Mouse (Mus musculus): Measurements from ENCODE around the gene Muc2.
A peak's percentile ranks its signal among the peaks of the same experiment; 100 is the strongest.
"Not testable (repeated sequence)": the region's sequence is repeated elsewhere in the genome, so short reads cannot be mapped to it uniquely, and the experiment has no call there.

Muc2 gene

GRCm38 (mm10) chr7:141690040-141690439 is at the start of gene Muc2:
Gene Muc2, plus strand, starts transcription at chr7:141690340.
- DNase-seq (ENCODE audit: inconsistent ontology term) = no peak

GRCm38 (mm10) chr7:141642375-141642774 is 47.8 kb upstream of the Muc2 start:
- no peak for DNase-seq (ENCODE audit: inconsistent ontology term)

GRCm38 (mm10) chr7:141643160-141643559 is 47.0 kb upstream of the Muc2 start:
- no peak for DNase-seq (ENCODE audit: inconsistent ontology term)

- no peak for DNase-seq (ENCODE audit: inconsistent ontology term)
Observed at GRCm38 (mm10) chr7:141647083-141647482, 43.1 kb upstream of the Muc2 start.

GRCm38 (mm10) chr7:141647815-141648214 is 42.3 kb upstream of the Muc2 start:
- no peak for DNase-seq (ENCODE audit: inconsistent ontology term)

DNA sequence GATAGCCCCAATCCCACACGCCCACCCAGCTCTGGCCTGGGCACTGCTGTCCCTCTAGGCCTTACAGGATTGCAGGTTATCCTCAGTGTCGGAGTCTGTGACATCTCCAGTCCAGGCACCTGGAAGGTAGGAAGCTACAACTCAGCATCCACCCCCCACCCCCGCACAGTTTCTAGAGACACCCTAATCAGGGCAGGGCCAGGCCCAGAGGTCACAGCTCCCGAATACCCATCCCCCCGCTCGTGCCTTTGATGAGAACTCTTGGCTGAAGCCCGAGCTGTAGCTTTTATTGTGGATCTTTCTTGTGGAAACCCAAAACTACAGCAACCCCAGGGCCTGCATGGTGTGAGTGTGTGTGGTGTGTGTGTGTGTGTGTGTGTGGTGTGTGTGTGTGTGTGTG is 37.9 kb upstream of the Muc2 start:
- DNase-seq (ENCODE audit: inconsistent ontology term) = no peak

DNA sequence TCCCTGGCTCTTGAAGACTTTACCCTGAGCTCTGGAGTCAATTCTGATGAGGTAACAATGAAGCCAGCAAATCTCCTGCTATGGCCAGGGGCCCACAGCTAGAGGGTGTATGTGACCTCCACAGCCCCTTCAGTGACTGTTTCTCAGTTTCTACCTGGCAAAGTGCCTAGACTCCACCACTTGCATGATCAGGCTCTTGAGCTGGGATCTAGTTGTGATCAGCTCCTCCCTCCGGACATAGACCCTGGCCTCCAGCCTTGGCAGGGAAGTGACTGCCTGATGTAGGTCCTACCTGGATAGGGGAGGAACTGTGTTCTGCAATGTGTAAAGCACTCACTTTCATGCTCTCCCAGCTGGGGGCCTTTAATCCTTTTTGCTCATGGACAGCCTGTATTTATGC is 29.8 kb upstream of the Muc2 start:
- no peak for DNase-seq (ENCODE audit: inconsistent ontology term)

DNA sequence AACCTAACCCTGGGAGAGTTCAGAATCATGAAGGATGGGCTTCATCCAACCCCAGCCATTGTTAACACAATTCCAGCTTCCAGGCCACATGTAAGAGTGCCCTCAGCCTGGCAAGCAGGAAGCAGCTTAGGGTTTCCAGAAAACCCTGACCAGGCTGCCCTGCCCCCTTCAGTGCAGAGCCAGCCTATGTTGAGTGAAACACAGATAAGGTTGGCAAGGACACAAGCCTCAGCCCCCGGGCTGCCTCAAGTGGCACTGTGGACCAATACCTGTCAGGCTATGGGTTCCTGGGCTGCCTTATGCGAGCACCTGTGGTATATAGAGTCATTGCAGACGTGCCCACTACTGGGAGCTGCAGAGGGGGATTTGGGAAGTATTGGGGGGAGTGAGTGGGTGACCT is 28.7 kb upstream of the Muc2 start:
- no peak for DNase-seq (ENCODE audit: inconsistent ontology term)

- DNase-seq (ENCODE audit: inconsistent ontology term) = no peak
Observed at GRCm38 (mm10) chr7:141662223-141662622, 27.9 kb upstream of the Muc2 start.

DNA sequence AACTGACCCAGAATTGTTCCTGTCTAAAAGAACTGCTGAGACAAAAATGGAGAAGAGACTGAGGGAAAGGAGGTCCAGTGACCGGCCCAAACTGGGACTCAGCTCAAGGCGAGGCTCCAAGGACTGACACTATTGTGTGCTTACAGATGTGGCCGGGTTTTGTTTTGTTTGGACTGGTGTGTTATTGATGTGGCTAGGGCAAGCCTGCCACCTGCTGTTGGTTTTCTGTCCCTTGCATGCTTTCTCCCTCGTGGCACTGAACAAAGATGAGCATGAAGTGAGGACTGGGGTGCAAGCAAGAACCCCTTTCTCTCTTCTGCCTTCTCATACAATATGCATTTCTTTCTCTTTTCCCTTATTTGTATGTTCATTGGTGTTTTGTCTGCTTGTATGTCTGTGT is 23.9 kb upstream of the Muc2 start:
- DNase-seq (ENCODE audit: inconsistent ontology term) = peak; percentile 16

- DNase-seq (ENCODE audit: inconsistent ontology term) = not testable (repeated sequence)
Observed at GRCm38 (mm10) chr7:141669097-141669496, 21.0 kb upstream of the Muc2 start.

DNA sequence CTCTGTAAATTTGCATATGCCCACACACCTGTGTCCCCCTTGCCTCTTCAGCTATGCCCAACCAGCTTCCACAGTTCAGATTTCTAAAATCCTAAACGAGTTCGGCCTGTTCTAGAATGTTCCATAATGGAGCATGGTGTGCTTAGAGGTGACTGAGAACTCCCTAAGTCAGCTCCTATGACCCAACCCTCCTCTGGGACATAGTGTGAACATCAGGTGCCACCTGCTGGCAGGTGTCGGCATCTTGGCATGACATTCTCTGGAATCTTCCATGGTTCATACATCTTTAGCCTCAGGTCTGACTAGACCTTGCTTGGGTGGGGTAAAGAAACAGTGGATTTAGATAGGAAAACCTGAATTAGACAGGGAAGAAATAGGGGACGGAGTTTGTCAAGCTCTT is 19.1 kb upstream of the Muc2 start:
- no peak for DNase-seq (ENCODE audit: inconsistent ontology term)

- DNase-seq (ENCODE audit: inconsistent ontology term) = no peak
Observed at GRCm38 (mm10) chr7:141671626-141672291, 18.4 kb upstream of the Muc2 start.

DNA sequence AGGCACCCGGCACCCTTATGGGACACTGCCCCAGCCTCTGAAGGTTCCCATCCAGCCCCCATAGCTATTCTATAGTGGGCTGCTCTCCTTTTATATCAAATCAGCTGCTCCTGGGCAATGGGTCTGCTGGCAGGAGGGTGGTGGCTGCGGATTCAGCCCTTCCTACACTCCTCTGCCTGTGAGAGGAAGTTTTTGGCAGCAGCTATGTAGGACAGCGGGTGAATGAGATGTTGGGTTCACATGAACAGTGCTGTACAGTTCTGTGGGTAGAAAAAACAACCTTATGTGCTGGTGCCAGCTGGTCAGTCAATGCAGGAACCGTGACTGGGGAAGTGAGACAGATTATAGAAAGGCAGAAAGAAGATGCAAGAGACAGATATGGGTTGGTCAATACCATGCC is 11.2 kb upstream of the Muc2 start:
- DNase-seq (ENCODE audit: inconsistent ontology term) = no peak

GRCm38 (mm10) chr7:141687330-141687729 is 2.8 kb upstream of the Muc2 start:
- no peak for DNase-seq (ENCODE audit: inconsistent ontology term)

DNA sequence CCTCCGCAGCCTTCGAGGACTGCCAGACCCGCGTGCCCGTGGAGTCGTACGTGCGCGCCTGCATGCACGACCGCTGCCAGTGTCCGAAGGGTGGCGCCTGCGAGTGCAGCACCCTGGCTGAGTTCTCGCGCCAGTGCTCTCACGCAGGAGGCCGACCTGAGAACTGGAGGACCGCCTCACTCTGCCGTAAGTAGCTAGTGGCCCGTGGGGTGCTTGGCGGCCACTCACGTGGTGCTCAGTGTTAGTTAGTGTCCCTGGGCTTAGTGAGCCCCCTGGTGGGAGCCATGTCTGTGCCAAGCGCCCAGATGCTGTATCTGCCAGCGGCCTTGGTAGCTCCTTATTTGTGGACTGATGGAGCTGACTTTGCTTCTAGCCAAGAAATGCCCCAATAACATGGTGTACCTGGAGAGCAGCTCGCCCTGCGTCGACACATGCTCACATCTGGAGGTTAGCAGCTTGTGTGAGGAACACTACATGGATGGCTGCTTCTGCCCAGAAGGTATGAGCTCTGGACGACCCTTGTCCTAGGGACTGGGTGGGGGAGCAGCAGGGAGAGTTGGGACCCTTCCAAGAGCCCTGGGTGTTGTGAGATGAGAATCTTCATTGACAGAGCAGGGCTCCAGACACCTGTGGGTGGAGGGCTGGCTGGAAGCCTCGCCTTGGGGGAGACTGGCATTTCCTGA is 3.6 kb downstream of the Muc2 start:
- DNase-seq (ENCODE audit: inconsistent ontology term) = peak; percentile 4

DNA sequence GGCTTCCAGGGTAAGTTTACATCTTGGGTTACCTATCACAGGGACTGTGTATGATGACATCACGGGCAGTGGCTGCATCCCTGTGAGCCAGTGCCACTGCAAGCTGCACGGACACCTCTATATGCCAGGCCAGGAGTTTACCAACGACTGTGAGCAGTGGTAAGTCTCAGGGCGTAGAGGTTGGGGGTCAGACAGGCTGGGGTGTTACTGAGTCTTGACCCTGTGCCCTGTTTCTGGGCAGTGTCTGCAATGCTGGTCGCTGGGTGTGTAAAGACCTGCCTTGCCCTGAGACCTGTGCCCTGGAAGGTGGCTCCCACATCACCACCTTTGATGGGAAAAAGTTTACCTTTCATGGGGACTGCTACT is 4.1 kb downstream of the Muc2 start:
- DNase-seq (ENCODE audit: inconsistent ontology term) = no peak

DNA sequence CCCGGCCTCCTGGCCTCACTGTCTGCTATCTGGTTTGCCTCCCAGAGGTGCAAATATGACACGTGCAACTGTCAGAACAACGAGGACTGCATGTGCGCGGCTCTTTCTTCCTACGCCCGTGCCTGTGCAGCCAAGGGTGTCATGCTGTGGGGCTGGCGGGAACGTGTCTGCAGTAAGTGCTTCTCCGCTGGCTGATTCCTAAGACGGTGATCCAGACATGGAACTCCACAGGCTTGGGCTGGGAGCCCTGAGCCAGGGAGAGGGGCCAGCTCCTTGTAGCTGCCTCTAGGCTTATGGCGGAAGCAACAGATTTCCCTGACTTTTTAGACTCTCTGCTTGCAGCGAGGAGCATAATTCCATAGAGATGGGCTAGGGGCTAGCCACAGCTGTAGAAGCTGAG is 6.4 kb downstream of the Muc2 start:
- no peak for DNase-seq (ENCODE audit: inconsistent ontology term)

DNA sequence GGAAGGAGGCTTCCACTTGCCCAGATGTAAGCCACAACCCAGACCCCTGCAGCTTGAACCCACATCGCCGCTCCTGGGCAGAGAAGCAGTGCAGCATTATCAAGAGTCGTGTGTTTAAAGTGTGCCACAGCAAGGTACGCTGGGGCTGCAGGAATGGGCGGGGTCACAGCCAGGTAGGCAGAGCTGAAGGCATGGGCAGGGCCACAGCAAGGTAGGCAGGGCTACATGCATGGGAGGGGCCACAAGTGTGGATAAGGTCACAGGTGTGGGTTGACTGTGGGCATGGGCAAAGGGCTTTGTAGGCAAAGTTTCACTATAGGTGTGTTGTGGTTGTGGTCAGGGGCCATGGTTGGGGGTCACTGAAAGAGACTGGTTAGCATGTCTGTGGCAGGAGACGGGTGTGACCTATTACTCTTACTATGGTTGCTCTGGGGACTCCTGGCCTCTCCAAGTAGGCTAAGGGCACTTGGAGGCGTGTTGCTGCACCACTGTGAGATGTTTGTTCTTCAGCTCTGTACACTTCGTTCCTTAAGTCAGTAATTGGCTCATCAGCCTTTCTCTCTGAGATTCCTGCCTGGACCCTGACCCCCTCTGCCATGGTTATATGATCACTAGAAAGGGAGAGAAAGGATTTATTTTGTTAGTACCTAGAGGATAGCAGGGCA is 9.5 kb downstream of the Muc2 start:
- DNase-seq (ENCODE audit: inconsistent ontology term) = no peak

GRCm38 (mm10) chr7:141747451-141748100 is 57.4 kb downstream of the Muc2 start:
- peak; percentile 71 for DNase-seq (ENCODE audit: inconsistent ontology term)

DNA sequence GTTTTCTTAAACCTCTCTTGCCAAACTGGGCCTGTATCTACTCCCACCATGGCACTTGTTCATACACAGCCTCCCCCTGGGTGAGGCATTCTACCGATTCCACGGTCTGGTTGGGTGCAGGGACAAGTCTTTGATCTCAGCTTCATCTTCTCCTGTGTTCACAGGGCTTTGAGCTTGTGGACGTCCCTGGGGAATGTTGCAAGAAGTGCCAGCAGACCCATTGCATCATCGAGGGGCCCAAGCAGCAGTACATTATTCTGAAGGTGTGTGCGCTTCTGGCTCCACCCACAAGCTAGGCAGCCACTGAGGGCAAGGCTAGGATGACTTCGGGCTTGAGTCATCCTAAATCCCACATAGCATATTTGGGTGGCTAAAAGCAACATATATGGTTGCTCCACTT is 62.4 kb downstream of the Muc2 start:
- DNase-seq (ENCODE audit: inconsistent ontology term) = no peak

GRCm38 (mm10) chr7:141755831-141756230 is 65.7 kb downstream of the Muc2 start:
- peak; percentile 53 for DNase-seq (ENCODE audit: inconsistent ontology term)

DNA sequence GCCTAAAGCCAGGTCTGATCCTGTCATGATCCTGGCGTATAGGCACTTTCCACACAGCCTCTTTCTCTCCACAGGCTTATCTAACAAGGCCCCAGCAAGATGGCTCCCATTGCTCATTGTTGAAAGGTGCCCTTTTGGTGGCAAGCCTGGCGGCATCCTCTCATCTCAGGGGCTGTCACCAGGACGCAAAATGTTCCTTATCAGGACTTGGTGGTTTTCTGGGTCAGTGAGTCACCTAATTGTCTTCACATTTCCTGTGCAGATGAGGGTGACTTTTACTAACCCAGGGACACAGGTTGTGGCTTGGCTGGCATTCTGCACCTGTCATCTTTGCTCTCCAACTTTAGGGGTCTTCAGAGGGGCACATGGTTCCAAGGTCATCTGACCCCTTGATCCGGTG is 68.2 kb downstream of the Muc2 start:
- no peak for DNase-seq (ENCODE audit: inconsistent ontology term)

Data from Muller cell, postnatal 12 days (primary cell).